Mouse (Mus musculus) left cerebral cortex, adult 9 months (tissue): ENCODE results near the gene Erc2.
A peak's percentile ranks its signal among the peaks of the same experiment; 100 is the strongest.

ENCODE experiments used
- DNase-seq, 2 experiments: peaks; one replicate each; pipeline ENCODE4 v3.0.0; 2022; ENCODE audit warnings: low spot score in 2 of 2

The Erc2 gene

GRCm38 (mm10) chr14:28171364-28171763 is 549.1 kb downstream of the Erc2 start:
- no peak for DNase-seq

- no peak for DNase-seq
These were observed 551.5 kb downstream of the Erc2 start for GRCm38 (mm10) chr14:28173736-28174135.

- DNase-seq = no peak
These were observed 559.0 kb downstream of the Erc2 start for GRCm38 (mm10) chr14:28181070-28181825.

- DNase-seq = no peak
These were observed 570.6 kb downstream of the Erc2 start for GRCm38 (mm10) chr14:28192711-28193364.

- no peak for DNase-seq
These were observed 581.6 kb downstream of the Erc2 start for GRCm38 (mm10) chr14:28203874-28204273.

- no peak for DNase-seq
These were observed 584.1 kb downstream of the Erc2 start for GRCm38 (mm10) chr14:28206303-28206702.

GRCm38 (mm10) chr14:28225550-28225949 is 603.3 kb downstream of the Erc2 start:
- peak in 1 of 2 experiments; percentile 14 for DNase-seq

- no peak for DNase-seq
These were observed 608.3 kb downstream of the Erc2 start for GRCm38 (mm10) chr14:28230563-28230962.

GRCm38 (mm10) chr14:28231241-28231640 is 609.0 kb downstream of the Erc2 start:
- DNase-seq = no peak

GRCm38 (mm10) chr14:28238336-28239048 is 616.3 kb downstream of the Erc2 start:
- DNase-seq = no peak

- DNase-seq = no peak
These were observed 617.9 kb downstream of the Erc2 start for GRCm38 (mm10) chr14:28240111-28240510.

GRCm38 (mm10) chr14:28242743-28243142 is 620.5 kb downstream of the Erc2 start:
- no peak for DNase-seq

- DNase-seq = peak in 1 of 2 experiments; percentile 27
These were observed 621.2 kb downstream of the Erc2 start for GRCm38 (mm10) chr14:28243474-28243873.

- DNase-seq = no peak
These were observed 640.5 kb downstream of the Erc2 start for GRCm38 (mm10) chr14:28262706-28263105.

GRCm38 (mm10) chr14:28267367-28267766 is 645.1 kb downstream of the Erc2 start:
- no peak for DNase-seq

- DNase-seq = no peak
These were observed 649.6 kb downstream of the Erc2 start for GRCm38 (mm10) chr14:28271846-28272245.

- DNase-seq = no peak
These were observed 651.4 kb downstream of the Erc2 start for GRCm38 (mm10) chr14:28273669-28274068.

- no peak for DNase-seq
These were observed 652.6 kb downstream of the Erc2 start for GRCm38 (mm10) chr14:28274826-28275225.

- DNase-seq = no peak
These were observed 656.7 kb downstream of the Erc2 start for GRCm38 (mm10) chr14:28278951-28279350.

- peak in 1 of 2 experiments; percentile 35 for DNase-seq
These were observed 658.1 kb downstream of the Erc2 start for GRCm38 (mm10) chr14:28280376-28280775.

GRCm38 (mm10) chr14:28283319-28284095 is 661.3 kb downstream of the Erc2 start:
- DNase-seq = no peak

GRCm38 (mm10) chr14:28286511-28286910 is 664.3 kb downstream of the Erc2 start:
- no peak for DNase-seq
